Mouse (Mus musculus) retina, postnatal 7 days (tissue): ENCODE data around the gene Fbxo46.
A peak's percentile ranks its signal among the peaks of the same experiment; 100 is the strongest.
"Not testable (repeated sequence)": the region's sequence is repeated elsewhere in the genome, so short reads cannot be mapped to it uniquely, and the experiment has no call there.

Source experiments
- DNase-seq: peaks from one replicate; pipeline ENCODE4 v3.0.0-alpha.2; 2012; ENCODE audit warnings: low read depth, low spot score

Gene Fbxo46

DNA sequence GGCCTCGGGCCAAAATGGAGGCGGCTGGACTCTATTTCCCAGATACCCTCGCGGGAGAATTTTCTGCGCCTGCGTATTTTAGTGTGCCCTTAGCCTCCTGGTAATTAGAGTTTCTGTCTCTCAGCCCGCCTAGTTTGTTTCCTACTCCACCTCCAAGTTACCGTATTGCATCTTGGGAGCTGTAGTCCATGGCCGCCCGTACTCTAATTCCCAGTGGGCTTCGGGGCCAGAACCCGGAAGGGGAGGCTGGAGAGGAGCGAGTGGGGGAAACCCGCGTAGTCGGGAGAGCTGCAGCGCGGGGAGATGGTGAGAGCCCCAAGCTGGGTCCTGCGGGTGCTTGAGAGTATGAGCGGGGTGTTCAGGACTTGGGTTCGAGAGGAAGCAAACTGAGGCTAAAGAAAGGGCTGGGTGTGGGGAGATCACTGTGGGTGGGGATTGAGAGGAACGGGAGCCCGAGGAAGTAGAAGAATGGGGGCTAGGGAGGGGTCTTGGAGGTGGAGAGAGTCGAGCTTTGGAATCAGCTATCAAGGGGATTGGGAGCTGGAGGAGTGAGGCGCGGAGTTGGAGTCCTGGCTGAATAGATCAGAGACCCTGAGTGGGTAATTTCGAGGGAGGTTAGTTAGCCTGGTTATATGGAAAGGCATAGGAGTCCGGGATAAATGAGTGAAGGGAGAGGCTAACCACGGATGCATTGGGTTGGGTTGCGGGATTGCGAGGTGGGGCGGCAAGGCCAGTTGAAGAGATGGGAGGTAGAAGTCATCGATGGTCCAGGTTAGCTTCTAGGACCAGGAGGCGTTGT is at the start of gene Fbxo46:
Fbxo46 (plus strand) TSS at position 229 of the 799 bp plus-strand sequence.
- DNase-seq, result peak; percentile 96

DNA sequence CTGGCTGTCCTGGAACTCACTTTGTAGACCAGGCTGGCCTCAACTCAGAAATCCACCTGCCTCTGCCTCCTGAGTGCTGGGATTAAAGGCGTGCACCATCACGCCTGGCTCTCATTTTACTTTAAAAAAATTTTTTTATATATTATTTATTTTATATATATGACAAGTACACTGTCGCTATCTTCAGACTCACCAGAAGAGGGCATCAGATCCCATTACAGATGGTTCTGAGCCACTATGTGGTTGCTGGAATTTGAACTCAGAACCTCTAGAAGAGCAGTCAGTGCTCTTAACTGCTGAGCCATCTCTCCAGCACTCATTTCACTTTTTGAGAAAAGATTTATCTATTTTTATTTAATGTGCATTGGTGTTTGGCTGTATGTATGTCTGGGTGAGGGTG is 48.6 kb upstream of the Fbxo46 start:
- not testable (repeated sequence) for DNase-seq

DNA sequence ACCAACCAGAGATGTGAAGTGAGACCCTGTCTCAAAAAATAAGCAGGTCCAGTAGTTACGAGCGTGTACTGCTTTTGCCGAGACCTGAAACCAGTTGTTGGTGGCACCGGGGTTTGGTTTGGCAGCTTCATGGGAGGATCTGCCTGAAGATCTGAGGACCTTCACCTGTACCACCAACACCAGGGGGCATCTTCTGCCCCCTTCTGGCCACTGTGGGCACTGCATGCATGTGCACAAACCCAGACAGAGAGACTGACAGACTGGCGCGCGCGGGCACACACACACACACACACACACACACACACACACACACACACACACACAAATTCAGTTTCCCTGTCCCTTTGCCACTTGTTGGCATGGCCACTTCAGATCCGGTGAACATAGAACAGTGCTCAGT is 46.2 kb upstream of the Fbxo46 start:
- no peak for DNase-seq

DNA sequence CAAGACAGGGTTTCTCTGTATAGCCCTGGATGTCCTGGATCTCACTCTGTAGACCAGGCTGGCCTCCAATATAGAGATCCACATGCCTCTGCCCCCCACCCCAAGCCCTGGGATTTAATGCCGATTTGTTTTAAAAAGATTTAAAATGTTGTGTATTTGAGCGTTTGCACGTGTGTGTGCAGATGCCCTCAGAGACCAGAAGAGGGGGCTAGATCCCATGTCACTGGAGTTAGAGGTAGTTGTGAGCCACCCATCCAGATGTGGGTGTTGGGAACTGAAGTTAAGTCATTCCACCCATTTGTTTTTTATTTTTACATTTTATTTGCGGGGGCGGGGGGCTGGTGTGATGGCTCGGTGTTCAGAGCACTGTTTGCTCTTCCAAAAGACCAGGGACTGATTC is 45.2 kb upstream of the Fbxo46 start:
- no peak for DNase-seq

DNA sequence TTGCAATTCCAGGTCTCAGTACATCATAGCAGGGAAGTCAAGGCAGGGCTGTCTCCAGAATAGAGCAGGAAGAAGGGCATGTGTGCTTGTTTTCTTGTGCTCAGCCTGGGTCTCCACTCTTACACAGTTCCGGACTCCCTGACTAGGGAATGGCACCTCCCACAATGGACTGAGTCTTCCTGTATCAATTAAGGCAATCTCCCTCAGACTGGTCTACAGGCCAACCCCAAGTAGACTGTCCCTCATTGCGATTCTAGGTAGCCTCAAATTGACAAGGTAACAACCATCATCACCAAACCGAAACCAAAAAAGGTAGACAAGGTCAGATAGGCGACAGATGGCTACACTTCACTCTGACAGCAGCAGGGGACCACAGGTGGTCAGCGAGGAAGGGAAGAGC is 44.4 kb upstream of the Fbxo46 start:
- no peak for DNase-seq

DNA sequence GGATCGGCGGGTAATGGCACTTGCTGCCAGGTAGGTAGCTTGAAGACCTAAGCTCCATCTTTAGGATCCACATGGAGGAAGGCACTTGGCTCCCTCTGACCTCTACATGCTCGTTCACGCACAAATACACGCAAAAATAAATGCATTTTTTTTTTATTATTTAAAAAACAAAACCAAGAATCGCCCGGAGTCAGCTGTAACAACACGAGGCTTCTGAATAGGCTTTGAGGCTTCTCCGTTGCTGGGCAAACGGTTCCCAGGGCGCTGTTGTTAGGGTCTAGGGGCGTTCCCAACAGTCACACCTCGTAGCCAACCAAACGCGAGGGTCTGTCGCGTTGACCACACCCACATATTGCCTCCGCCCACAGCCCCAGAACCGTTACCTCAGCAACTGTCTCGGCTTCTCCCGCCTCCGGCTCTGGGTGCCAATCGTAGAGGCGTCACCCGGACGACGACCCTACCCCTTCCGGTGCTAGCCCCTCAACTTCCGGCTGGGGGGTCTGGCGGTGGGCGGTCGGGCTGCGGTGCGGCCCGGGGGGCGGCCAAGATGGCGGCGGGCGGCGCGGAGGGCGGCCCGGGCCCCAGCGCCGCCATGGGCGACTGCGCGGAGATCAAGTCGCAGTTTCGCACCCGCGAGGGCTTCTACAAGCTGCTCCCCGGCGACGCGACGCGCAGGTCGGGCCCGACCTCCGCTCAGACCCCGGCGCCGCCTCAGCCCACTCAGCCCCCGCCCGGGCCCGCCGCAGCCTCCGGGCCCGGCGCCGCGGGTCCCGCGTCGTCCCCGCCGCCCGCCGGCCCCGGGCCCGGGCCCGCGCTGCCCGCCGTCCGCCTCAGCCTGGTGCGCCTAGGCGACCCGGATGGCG is 43.7 kb upstream of the Fbxo46 start, which contains the start of gene Dmwd:
Dmwd (plus strand) TSS at position 505 of the 863 bp plus-strand sequence.
- DNase-seq, result peak; percentile 95

DNA sequence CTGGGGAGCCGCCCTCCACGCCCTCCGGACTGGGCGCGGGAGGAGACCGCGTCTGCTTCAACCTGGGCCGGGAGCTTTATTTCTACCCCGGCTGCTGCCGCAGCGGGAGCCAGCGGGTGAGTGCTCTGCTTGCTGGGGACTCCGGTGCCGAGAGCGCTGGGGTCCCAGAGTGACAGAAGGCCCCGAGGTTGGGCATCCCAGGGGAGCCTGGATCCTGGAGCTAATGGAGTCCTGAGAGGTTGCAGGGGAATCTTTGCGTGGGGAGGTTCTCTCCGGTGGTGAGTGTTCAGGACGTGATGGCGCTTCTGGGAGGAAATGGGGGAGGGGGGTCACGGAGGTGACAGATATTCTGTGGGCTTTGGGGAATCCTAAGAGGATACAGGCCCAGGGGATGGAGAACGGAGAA is 43.1 kb upstream of the Fbxo46 start:
- no peak for DNase-seq

DNA sequence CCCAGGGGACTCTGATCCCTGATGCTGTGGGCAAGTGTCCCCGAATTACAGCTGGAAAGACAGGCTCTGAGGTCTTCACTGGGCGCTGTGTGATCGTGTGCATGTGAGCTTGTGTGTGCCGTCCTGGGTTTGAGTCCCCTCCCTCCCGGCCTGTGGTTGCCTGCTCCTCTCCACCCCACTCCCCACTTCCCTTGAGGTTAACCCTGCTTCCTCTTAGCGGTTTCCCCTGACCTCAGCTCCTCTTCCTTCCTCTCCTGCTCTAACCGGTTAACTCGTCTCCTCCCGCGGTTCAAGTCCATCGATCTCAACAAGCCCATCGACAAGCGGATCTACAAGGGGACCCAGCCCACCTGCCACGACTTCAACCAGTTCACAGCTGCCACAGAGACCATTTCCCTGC is 41.9 kb upstream of the Fbxo46 start:
- DNase-seq, result no peak

DNA sequence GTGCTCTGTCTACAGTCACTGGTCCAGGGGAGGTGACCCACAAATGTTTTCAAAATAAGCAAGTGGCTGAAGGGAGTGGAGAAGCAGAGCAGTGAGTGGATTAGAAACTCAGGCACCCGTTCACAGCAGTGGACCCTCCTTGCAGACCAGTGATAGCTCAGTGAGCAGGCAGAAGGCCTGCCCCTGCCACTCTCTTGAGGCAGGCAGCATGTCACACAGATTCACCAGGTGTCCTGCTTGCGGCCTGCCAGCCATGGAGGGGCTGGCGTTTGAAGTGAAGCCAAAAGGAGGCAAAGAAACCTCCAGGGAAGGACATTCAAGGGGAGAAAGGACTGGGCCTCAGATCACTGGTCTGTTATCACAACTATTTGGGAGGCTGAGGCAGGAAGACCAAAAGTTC is 40.9 kb upstream of the Fbxo46 start:
- no peak for DNase-seq

DNA sequence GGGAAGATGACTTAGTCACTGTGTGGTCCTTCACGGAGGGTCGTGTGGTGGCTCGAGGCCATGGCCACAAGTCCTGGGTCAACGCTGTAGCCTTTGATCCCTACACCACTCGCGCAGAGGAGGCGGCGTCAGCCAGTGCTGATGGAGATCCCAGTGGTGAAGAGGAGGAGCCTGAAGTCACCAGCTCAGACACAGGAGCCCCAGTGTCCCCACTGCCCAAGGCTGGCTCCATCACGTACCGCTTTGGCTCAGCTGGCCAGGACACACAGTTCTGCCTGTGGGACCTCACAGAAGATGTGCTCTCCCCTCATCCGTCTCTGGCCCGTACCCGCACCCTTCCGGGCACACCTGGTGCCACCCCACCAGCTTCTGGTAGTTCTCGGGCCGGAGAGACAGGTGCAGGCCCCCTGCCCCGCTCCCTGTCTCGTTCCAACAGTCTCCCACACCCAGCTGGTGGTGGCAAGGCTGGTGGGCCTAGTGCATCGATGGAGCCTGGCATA is 39.2 kb upstream of the Fbxo46 start:
- no peak for DNase-seq

DNA sequence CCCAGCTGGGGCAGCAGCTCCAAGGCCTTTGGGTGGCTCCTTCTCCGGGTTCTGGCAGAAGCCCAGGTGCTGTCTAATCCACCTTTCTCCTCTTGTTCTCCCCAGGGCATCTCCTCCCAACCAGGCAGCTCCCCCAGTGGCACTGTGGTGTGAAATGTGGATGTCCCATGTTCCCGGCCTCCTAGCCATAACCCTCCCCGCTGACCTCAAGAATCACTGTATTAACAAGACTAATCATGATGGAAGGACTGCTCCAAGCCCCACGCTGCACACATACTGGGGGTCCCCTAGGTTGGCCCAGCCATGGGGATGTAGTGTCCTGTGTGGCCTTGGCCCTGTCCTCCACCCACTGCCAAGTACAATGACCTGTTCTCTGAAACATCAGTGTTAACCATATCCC is 37.5 kb upstream of the Fbxo46 start:
- no peak for DNase-seq

DNA sequence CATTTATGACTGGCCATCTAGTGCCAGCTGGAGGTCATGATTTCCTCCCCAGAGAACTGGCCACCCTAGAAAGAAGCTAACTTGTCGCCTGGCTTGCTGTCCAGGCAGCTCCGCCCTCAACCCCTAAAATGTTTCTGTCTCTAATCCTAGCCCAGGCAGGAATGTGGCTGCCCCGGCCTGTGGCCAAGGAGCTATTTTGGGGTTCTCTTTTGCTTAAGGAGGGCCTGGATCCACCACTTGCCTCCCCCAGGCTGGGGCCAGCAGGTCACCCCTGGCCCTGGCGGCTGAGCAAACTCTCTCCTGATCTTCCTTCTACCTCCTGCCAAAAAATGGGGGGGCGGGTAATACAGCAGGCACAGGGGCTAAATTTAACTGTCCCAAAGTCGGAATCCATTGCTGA is 36.6 kb upstream of the Fbxo46 start:
- DNase-seq, result no peak

DNA sequence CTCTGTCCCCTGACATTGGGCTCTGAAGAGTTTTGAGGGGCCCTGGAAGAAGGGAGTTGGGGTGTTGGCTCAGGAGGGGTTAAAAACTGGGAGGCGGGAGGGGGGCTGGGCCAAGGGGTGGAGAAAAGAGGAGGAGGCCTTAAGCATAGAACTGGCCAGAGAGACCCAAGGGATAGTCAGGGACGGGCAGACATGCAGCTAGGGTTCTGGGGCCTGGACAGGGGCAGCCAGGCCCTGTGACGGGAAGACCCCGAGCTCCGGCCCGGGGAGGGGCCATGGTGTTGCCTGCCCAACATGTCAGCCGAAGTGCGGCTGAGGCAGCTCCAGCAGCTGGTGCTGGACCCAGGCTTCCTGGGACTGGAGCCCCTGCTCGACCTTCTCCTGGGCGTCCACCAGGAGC is 36.0 kb upstream of the Fbxo46 start, which contains the start of gene Dmpk:
Dmpk (plus strand) TSS at position 149 of the 400 bp plus-strand sequence.
- no peak for DNase-seq

DNA sequence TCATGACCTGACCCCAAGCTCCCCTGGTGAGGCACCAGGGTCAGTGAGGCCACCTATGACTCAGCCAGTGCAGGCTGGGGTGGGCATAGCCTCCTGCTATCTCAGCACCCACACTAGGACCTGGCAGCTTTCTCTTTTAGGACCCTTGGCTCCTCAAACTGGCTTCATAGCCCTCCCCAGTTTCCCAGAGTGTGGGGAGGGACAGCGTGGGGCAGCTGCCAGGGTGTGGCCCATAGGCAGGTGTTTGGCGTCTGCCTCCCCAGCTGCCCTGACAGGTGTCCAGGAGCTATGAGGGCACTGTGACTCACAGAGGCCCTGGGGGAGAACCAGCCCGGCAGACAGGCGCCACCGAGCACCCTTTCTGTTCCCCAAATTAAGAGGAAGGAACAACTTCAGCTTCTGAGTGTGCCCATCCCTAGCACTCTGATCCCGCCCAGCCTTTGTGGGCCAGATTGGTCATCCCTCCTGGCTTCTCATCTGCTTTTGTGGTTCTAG is 35.3 kb upstream of the Fbxo46 start:
- no peak for DNase-seq

DNA sequence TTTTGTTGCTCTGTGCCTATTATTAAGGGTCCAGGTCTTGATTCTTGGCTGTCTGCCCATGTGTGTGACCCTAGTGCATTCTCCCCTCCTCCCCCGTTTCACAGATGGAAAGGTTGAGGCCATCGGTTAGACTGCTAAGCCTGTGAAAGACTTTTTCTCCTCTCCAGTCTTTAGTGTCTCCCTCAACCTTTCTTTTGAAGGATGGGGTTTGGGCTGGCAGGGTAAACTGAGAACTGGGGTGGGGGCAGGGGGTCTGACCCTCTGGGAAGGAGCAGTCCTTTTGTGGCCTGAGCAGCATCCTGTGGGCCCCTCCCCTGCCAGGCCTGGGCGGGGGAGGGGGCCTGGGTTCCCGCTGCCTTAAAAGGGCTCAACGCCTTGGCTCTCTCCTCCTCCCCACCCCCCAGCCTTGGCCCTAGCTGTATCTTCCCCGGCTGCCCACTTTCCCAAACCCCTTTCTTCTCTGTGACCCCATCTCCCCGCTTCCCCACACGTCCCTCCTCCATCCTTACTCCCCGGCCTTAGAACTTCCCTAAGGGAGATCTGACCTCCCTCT is 34.7 kb upstream of the Fbxo46 start:
- DNase-seq, result no peak

DNA sequence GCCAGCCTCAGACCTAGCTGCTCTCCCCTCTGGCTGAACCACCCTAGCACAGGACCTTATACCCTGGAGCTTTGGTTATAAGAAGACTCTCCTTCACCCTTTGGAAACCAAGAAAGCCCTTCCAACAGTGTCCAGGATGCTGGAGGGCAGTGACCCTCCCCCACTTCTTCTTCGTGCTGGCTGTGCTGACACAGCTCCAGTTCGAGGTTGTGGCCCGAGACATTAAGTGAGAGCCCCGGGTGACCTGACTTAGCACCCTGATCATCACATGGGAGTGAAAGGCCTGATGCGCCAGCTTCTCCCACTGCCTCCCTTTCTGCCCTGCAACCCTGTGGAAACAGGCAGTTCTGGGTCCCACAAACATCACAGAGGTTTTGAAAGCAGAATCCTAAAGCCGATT is 34.2 kb upstream of the Fbxo46 start:
- DNase-seq, result no peak

DNA sequence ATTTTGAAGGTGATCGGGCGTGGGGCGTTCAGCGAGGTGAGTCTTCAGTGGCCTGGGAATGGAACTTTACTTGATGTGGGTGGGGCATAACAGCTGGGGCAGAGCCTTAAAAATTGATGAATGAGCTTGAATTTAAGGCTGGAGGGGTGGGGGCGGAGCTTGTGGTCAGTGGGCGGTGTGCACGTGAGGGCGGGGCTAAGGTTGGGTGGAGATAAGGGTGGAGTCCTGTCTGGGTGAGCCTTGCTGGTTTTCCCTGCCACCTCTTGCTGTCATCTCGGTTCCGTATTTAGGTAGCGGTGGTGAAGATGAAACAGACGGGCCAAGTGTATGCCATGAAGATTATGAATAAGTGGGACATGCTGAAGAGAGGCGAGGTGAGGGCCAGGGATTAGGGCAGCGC is 33.6 kb upstream of the Fbxo46 start:
- no peak for DNase-seq

DNA sequence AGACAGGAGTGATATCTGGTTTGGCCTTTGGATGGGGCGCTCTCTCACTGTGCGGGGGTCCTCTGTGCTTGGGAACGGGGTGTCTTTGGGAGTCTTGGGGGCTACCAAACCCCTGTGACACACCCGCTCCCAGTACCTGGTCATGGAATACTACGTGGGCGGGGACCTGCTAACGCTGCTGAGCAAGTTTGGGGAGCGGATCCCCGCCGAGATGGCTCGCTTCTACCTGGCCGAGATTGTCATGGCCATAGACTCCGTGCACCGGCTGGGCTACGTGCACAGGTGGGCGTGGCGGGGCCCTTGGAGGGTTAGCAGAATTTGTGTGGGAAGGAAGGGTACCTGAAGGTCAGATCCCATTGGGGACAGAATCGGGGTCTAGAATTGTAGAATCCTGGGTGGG is 32.9 kb upstream of the Fbxo46 start:
- DNase-seq, result no peak

DNA sequence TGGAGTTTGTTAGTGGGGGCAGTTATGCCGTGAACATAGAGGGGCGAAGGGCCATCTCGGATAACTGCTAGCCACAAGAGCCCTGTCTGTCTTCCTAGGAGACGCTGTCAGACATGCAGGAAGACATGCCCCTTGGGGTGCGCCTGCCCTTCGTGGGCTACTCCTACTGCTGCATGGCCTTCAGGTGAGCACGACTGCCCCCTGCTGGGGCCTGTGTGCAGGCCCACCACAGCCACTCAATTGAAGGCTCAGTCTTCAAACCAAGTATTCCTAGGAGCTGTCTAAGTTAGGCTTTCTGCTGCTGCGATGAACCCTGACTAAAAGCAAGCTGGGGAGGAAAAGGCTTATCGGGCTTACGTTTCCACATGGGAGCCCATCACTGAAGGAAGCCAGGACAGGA is 30.8 kb upstream of the Fbxo46 start:
- no peak for DNase-seq

DNA sequence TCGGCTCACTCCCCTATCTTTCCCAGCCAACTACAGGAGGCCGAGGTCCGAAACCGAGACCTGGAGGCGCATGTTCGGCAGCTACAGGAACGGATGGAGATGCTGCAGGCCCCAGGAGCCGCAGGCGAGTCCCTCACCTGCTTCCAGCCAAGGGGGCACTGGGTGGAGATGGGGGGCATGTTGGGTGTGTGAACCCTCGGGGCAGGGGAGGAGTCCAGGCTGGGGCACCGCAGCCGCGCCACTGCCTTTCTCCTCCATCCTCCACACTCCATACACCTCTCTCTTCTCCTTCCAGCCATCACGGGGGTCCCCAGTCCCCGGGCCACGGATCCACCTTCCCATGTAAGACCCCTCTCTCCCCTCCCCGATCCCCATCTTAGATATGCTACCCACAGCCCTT is 27.7 kb upstream of the Fbxo46 start:
- DNase-seq, result no peak

DNA sequence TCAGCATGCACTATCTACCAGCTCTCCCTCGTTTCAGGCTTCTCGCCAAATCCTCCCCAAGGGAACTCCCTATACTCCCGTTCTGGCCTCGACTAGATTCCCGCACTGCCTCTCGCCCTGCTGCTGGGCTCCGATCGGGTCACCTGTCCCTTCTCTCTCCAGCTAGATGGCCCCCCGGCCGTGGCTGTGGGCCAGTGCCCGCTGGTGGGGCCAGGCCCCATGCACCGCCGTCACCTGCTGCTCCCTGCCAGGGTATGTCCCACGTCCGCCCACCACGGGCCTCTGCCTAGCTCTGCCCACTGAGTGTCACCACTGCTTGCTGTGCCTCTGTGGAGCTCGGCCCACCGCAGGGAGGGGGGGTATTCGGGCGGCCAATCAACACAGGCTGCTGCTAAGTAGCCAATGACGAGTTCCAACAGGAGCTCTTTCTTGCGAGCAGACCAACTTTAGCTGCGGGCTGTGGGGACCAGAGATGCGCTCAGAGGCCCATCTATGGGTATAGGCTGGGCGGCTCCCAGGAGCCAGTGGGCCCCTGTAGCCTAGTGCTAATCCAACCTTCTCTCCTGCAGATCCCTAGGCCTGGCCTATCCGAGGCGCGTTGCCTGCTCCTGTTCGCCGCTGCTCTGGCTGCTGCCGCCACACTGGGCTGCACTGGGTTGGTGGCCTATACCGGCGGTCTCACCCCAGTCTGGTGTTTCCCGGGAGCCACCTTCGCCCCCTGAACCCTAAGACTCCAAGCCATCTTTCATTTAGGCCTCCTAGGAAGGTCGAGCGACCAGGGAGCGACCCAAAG is 27.1 kb upstream of the Fbxo46 start:
- no peak for DNase-seq
